Mouse (Mus musculus) intestine, embryonic 15.5 days (tissue): ENCODE results near the gene Morc2a. TPM values are rescaled to one million over a fixed set of nuclear protein-coding genes. Genes with fewer than 3 reads are reported as not detected.

Experiments
- ATAC-seq: fragments of 200-750 bp; cut with Nextera tagmentation; 2 replicates; pipeline ENCODE4 v1.8.0; 2017; ENCODE audit warnings: moderate TSS enrichment, moderate library complexity
- H3K27ac ChIP-seq: fragments of 300-500 bp; sonication (generic); 2 replicates; pipeline ENCODE4 v1.5.1; 2015; ENCODE audit warnings: mild to moderate bottlenecking, inconsistent platforms
- H3K27me3 ChIP-seq: fragments of 300-500 bp; sonication (generic); replicated peaks from 2 replicates; pipeline ENCODE4 v1.6.1; 2015; ENCODE audit warnings: inconsistent platforms
- H3K36me3 ChIP-seq: fragments of 300-500 bp; sonication (generic); 2 replicates; pipeline ENCODE4 v1.6.1; 2015; ENCODE audit warnings: inconsistent platforms
- H3K4me1 ChIP-seq: fragments of 300-500 bp; sonication (generic); replicated peaks from 2 replicates; pipeline ENCODE4 v1.6.1; 2015; ENCODE audit warnings: inconsistent platforms
- H3K4me2 ChIP-seq: fragments of 300-500 bp; sonication (generic); replicated peaks from 2 replicates; pipeline ENCODE4 v1.6.1; 2015; ENCODE audit warnings: mild to moderate bottlenecking, inconsistent platforms
- H3K4me3 ChIP-seq: fragments of 300-500 bp; sonication (generic); replicated peaks from 2 replicates; pipeline ENCODE4 v1.5.1; 2015; ENCODE audit warnings: inconsistent platforms
- H3K9ac ChIP-seq: fragments of 300-500 bp; sonication (generic); 2 replicates; pipeline ENCODE4 v1.6.1; 2015; ENCODE audit warnings: inconsistent platforms
- H3K9me3 ChIP-seq: fragments of 300-500 bp; sonication (generic); 2 replicates; pipeline ENCODE4 v1.6.1; 2016; ENCODE audit warnings: inconsistent platforms
- WGBS: fragments of 180-500 bp; shearing (Covaris S2); methylation state at CpG from one replicate; pipeline ENCODE4 v1.1.7; 2015; 5-methylcytosine and 5-hydroxymethylcytosine counted together
- polyA plus RNA-seq: library from polyadenylated mRNA; unstranded; fragments of >200 nt; fragmentation: Nextera tagmentation; extraction: Ambion mirVana; gene quantifications from 2 replicates; pipeline ENCODE4 v1.2.1, GENCODE M21; 2015

Gene Morc2a
- polyA plus RNA-seq, 1 experiment from 2014 or later = 20.9 TPM

DNA sequence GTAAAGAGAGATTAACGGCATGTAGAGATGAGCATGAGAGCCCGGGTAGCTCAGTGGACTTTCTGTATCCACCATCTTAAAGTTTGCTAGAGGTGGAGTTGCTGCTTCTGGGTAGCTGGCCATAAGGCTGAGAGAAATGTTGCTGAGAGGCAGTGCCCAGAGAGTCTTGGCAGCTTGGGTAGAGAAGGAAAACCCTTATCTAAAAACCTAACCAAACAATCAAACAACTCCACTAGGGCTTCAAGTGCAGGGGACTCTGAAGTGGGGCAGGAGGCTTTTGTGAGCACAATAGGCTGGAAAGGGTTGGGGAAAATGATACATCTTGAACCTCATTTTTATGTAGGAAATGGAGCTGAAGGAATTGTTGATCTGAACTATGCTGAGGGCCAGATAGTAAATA lies 37.3 kb downstream of the Morc2a start:
- H3K36me3 ChIP-seq = peaks cover 56% of the 10 kb centered on the region
- H3K9ac ChIP-seq = no peak overlapping the region
- ATAC-seq = no peak
- H3K4me2 ChIP-seq = no peak overlapping the region
- H3K27ac ChIP-seq = no peak overlapping the region
- 92% methylated on average over 2 of the region's 2 CpGs for WGBS
- no peaks in the 10 kb centered on the region for H3K9me3 ChIP-seq
- H3K4me3 ChIP-seq = no peak overlapping the region
- no peaks in the 10 kb centered on the region for H3K27me3 ChIP-seq
- no peaks in the 10 kb centered on the region for H3K4me1 ChIP-seq

DNA sequence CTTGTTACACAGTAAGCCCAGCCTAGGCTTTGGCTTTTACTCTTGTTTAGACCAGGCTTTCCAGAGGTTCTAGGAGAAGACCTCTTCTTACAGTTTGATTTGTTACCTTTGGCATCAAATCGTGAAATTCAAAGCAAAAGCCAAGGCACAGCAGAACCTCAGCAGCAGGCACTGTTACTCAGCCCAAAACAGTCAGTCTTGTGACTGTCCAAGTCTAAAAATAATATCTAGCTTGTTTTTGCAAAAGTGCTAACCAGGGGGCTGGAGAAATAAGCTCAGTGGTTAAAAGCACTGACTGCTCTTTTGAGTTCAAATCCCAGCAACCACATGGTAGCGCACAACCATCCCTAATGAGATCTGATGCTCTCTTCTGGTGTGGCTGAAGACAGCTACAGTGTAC lies 37.9 kb downstream of the Morc2a start:
- Histone ChIP-seq H3K4me2 (no peak overlapping the region), H3K27ac (no peak overlapping the region), H3K9me3 (no peaks in the 10 kb centered on the region), H3K27me3 (no peaks in the 10 kb centered on the region), H3K4me1 (no peaks in the 10 kb centered on the region), H3K4me3 (no peak overlapping the region), H3K9ac (no peak overlapping the region), H3K36me3 (peaks cover 59% of the 10 kb centered on the region)
- WGBS = 92% methylated on average over 2 of the region's 2 CpGs
- no peak for ATAC-seq

DNA sequence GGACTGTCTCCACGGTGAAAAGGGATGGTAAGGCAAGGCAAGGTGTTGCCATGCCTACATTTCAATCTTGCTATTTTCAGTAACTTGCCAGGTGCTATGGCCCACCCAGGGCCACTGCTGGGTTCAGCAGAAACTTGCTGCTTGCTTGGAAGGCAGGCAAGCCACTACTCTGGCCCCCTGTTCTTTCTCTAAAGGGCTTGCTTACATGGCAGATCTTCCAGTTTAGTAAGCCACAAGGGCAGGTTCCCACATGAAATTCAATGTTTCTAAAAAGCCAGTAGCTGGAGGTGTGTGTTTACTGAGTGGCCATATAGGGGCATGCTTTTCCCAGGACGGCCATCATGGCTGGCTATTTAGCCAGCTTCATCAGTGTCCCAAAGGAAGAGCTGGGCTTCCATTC lies 42.8 kb downstream of the Morc2a start:
- H3K4me1 ChIP-seq = no peaks in the 10 kb centered on the region
- no peak for ATAC-seq
- no peaks in the 10 kb centered on the region for H3K27me3 ChIP-seq
- H3K4me3 ChIP-seq = no peak overlapping the region
- WGBS = 93% methylated on average over 2 of the region's 2 CpGs
- peaks cover 30% of the 10 kb centered on the region for H3K36me3 ChIP-seq
- H3K9ac ChIP-seq = no peak overlapping the region
- no peak overlapping the region for H3K4me2 ChIP-seq
- H3K9me3 ChIP-seq = no peaks in the 10 kb centered on the region
- no peak overlapping the region for H3K27ac ChIP-seq

DNA sequence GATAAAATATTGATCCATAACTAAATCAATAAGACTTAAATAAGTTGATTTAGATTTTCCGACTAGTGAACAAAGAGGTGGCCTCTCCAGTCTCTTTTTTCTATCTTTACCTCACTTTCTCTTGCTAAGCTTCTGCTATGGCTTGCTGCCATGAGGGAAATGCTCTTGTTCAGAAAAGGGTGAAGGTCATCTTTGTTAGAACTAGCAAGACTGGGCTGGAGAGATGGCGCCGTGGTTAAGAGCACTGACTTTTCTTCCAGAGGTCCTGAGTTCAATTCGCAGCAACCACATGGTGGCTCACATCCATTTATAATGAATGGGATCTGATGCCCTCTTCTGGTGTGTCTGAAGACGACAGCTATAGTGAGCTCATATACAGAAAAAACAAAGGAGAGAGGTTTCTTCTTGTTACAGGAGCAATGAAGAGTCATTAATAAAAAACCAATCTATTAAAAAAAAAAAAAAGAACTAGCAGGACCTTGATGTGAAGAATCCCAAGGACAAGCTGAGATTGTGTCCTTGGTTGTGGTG lies 47.2 kb downstream of the Morc2a start:
- H3K9ac ChIP-seq = no peak overlapping the region
- ATAC-seq = no peak
- H3K27ac ChIP-seq = no peak overlapping the region
- WGBS = 76% methylated on average over 5 of the region's 5 CpGs
- H3K36me3 ChIP-seq = peaks cover 5% of the 10 kb centered on the region; the same call in 1 of the 2 replicates
- H3K9me3 ChIP-seq = no peaks in the 10 kb centered on the region
- H3K4me2 ChIP-seq = no peak overlapping the region
- H3K4me1 ChIP-seq = no peaks in the 10 kb centered on the region
- no peaks in the 10 kb centered on the region for H3K27me3 ChIP-seq
- H3K4me3 ChIP-seq = no peak overlapping the region

DNA sequence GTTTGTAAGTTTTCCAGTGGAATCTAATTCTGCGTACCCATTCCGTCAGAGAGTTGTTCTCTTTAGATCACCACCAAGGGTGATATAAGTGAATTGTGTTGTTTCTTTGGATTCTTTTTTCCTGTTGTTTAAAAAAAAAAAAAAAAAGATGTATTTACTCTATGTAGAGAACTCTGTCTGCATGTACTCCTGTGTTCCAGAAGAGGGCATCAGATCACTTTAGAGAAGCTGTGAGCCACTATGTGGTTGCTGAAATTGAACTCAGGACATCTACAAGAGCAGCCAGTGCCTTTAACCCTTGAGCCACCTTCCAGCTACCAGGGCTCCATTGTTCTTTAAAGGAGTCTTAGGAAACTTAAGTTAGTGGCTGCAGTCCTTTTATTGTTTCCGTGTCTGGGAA lies 48.5 kb downstream of the Morc2a start:
- Histone ChIP-seq H3K4me2 (no peak overlapping the region), H3K4me1 (no peaks in the 10 kb centered on the region), H3K9me3 (no peaks in the 10 kb centered on the region), H3K27ac (no peak overlapping the region), H3K4me3 (no peak overlapping the region), H3K9ac (no peak overlapping the region), H3K36me3 (no peaks in the 10 kb centered on the region), H3K27me3 (no peaks in the 10 kb centered on the region)
- WGBS = 80% methylated on average over 3 of the region's 3 CpGs
- ATAC-seq = no peak

DNA sequence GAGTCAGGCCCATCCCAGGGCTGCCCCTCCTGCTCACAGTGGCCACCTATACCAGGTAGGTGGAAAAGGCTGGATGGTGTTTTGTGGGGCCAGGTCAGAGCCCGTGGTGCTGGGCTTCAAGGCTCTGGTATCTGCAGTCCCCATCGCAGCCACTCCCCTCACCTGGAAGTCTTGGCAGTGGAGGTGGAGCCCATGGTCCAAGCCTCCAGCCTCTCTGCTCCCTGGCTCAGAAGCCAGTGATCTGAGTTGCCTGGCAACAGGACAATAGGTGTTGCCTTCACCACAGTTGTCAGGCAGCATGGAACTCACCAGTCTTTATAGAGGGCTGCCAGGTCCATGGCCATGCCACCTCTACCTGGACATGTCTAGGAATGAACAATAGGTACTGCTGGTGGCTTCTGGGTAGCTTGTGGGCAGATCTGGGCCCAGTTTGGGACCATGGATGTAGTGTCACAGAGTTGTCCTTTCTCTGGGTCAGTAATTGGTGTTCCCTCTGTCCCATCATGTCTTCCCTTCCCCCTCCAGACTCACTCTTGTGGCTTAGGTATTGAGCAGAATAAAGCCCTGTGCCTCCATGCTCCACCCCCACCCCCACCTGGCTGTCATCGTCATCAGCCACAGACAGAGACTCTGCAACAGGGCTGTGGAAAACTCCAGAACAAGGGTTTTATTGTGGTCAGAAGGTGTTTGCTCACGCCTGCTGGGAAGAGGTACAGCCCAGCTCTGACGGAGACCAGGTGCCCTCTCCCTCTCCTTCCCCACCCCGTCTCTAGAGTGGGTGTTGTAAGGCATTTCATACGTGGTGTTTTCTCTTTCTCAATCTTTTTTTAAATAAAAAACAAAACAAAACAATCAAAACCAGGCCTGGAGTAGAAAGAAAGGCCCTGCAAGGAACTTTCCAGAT lies 54.4 kb downstream of the Morc2a start:
- H3K27me3 ChIP-seq = no peaks in the 10 kb centered on the region
- WGBS = 48% methylated on average over 7 of the region's 7 CpGs
- no peak overlapping the region for H3K4me2 ChIP-seq
- H3K9me3 ChIP-seq = no peaks in the 10 kb centered on the region
- H3K36me3 ChIP-seq = no peaks in the 10 kb centered on the region
- H3K4me3 ChIP-seq = no peak overlapping the region
- no peaks in the 10 kb centered on the region for H3K4me1 ChIP-seq
- H3K27ac ChIP-seq = no peak overlapping the region
- H3K9ac ChIP-seq = no peak overlapping the region
- ATAC-seq = peak; percentile 23; the same call in 1 of the 2 replicates

DNA sequence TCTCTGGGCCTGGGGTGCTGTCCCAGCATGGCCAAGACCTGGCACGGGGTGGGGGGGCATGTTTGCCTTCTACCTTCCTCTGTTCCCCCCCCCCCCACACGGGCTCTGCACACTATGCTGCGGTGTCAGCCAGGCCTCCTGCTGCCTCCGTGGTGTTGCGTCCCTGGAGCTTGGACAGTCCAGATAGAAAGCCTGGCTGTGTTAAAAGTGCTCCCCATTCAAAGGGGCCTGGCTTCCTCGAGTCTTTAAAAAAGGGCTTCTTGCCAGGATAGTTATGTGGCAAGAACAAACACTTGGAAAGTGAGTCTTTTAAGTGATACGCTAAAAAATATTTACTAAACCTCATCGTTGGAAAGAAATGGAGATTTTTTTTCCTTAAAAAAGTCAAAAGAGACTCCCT lies 55.4 kb downstream of the Morc2a start:
- WGBS = 75% methylated on average over 8 of the region's 8 CpGs
- H3K27ac ChIP-seq = no peak overlapping the region
- no peaks in the 10 kb centered on the region for H3K9me3 ChIP-seq
- no peak for ATAC-seq
- H3K9ac ChIP-seq = no peak overlapping the region
- no peaks in the 10 kb centered on the region for H3K27me3 ChIP-seq
- H3K4me1 ChIP-seq = no peaks in the 10 kb centered on the region
- no peak overlapping the region for H3K4me3 ChIP-seq
- no peaks in the 10 kb centered on the region for H3K36me3 ChIP-seq
- no peak overlapping the region for H3K4me2 ChIP-seq

DNA sequence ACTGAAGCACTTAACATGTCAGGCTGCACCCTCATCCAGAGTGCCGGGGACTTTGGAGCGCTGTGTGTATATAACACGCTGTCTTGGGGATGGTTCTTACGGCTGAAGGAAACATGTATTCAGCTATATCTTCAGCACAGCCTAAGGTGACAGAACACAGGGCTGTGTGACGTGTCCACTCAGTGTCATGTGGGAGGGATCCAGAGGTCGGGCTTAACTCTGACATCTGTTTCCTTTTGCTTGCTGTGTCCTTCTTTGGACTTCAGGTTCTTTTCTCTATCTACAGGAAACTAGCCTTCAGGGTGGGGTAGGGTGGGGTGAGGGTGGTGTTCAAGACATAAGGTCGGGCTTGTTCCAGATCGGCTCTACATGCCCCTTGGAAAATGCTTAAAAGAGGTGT lies 58.1 kb downstream of the Morc2a start:
- Histone ChIP-seq H3K27me3 (no peaks in the 10 kb centered on the region), H3K9me3 (no peaks in the 10 kb centered on the region), H3K9ac (no peak overlapping the region), H3K36me3 (no peaks in the 10 kb centered on the region), H3K4me1 (no peaks in the 10 kb centered on the region), H3K4me3 (no peak overlapping the region), H3K4me2 (no peak overlapping the region), H3K27ac (no peak overlapping the region)
- no peak for ATAC-seq
- WGBS = 78% methylated on average over 8 of the region's 8 CpGs

DNA sequence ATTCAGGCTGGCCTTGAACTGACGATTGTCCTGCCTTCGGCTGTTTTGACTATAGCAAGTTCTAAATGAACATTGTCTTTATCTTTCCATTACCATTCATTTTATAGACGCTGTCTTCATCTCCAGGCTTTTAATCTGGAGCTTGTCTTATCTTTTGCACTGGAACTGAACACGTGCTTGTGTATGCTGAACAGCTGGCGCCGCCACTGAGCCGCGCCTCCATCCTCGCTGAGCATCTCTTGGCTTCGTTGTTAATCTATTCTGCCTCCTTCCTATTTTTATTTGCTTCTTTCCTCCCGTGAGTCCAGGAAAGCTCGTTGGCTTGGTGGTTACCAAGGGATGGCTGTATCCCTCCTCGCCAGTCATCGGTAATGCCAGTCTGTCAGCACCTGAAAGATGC lies 61.2 kb downstream of the Morc2a start:
- ATAC-seq = no peak
- H3K27ac ChIP-seq = no peak overlapping the region

DNA sequence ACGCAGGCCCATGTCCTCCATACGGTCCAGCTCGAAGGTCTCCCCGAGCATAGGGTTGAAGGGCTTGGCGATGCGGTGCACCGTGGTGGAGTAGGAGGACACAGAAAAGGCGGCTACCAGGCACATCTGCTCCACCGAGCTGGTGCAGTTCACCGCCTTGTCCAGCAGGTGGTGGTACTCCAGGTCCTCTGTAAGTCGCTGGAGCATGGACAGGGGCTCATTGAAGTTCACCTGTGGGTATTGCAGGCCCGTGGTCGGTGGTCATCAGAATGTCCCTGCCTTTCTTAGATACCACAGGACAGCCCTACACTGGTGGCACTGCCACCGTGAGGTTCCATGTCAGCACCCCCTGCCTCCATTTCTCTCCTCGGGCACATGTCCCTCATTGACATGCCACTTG lies 65.5 kb downstream of the Morc2a start:
- Histone ChIP-seq H3K27me3 (no peaks in the 10 kb centered on the region), H3K36me3 (no peaks in the 10 kb centered on the region), H3K27ac (no peak overlapping the region), H3K4me2 (no peak overlapping the region), H3K4me3 (no peak overlapping the region), H3K9ac (no peak overlapping the region), H3K9me3 (no peaks in the 10 kb centered on the region), H3K4me1 (no peaks in the 10 kb centered on the region)
- 0 out of 2 replicates have a peak, but pooled peaks have one; percentile 25 for ATAC-seq
- WGBS = 36% methylated on average over 15 of the region's 15 CpGs

More for the DNA sequence above, 61.2 kb downstream of the Morc2a start:
- Histone ChIP-seq H3K9me3 (no peaks in the 10 kb centered on the region), H3K36me3 (no peaks in the 10 kb centered on the region), H3K9ac (no peak overlapping the region), H3K4me2 (no peak overlapping the region), H3K4me3 (no peak overlapping the region), H3K4me1 (no peaks in the 10 kb centered on the region), H3K27me3 (no peaks in the 10 kb centered on the region)
- WGBS = 68% methylated on average over 14 of the region's 14 CpGs

DNA sequence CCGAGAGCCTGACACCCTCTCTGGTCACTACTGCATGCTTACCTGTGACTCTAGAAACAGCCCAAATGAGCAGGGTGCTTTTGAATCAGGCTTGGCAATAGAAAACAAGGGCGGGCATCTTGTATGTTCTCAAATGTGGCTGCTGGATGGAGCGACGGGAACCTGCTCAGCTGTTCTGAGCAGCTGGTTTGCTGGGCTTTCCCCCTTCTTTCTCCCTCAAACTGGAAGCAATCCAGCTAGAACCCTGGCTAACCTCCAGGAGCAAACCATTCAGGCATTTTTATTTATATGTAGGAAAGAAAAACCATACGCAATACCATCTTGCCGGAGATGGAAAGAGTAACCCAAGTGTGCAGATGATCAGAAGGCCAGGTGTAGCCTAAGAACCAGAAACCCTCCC lies 67.7 kb downstream of the Morc2a start:
- H3K4me2 ChIP-seq = no peak overlapping the region
- H3K4me3 ChIP-seq = no peak overlapping the region
- H3K4me1 ChIP-seq = no peaks in the 10 kb centered on the region
- no peaks in the 10 kb centered on the region for H3K36me3 ChIP-seq
- 53% methylated on average over 6 of the region's 6 CpGs for WGBS
- H3K9ac ChIP-seq = no peak overlapping the region
- H3K9me3 ChIP-seq = no peaks in the 10 kb centered on the region
- H3K27ac ChIP-seq = no peak overlapping the region
- no peak for ATAC-seq
- H3K27me3 ChIP-seq = no peaks in the 10 kb centered on the region

DNA sequence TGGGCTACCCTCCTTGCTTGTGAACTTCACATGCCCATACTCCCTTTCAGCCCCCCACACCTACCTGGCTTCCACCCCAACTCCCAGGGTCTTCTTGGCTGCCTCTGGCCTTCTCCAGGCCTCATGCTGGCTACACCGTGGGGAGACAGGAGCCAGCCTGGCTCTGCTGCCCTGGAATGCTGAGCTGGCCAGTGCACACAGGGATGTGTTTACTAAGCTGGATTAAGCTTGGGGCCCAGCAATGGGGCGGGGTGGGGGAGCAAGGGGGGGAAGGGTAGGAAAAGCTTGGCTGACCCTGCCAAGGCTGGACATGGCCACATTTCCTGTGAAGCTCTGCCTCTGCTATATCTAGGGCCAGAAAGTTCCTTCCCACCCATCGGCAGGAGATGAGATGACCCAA lies 73.0 kb downstream of the Morc2a start:
- H3K4me1 ChIP-seq = no peaks in the 10 kb centered on the region
- no peaks in the 10 kb centered on the region for H3K36me3 ChIP-seq
- H3K9me3 ChIP-seq = no peaks in the 10 kb centered on the region
- no peak overlapping the region for H3K4me3 ChIP-seq
- H3K27ac ChIP-seq = no peak overlapping the region
- H3K27me3 ChIP-seq = no peaks in the 10 kb centered on the region
- no peak overlapping the region for H3K9ac ChIP-seq
- ATAC-seq = no peak
- WGBS = 27% methylated on average over 3 of the region's 3 CpGs
- no peak overlapping the region for H3K4me2 ChIP-seq

DNA sequence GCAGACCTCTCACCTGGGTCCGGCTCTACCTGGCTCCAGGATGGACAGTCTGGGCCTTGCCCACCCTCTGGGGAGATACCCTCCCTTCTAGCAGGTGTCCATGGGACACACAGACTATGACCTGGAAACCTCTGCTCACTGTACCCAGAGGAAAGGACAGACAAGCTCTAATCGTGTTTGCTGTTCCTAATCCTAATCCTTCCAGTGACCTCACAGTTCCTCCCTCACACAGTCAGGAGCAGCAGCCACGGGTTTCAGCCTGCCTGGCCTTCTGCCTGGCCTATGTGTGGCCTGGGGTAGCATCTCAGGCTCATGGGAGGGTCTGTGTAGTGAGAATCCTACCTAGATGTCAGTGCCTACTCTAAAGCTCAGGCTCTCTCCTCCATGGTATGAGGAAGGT lies 73.9 kb downstream of the Morc2a start:
- Histone ChIP-seq H3K27me3 (no peaks in the 10 kb centered on the region), H3K9me3 (no peaks in the 10 kb centered on the region), H3K36me3 (no peaks in the 10 kb centered on the region), H3K4me2 (no peak overlapping the region), H3K27ac (no peak overlapping the region), H3K4me1 (no peaks in the 10 kb centered on the region), H3K9ac (no peak overlapping the region), H3K4me3 (no peak overlapping the region)
- no peak for ATAC-seq
- 54% methylated on average over 3 of the region's 3 CpGs for WGBS
